Mouse (Mus musculus): ENCODE measurements at regions not wholly inside any gene's neighbourhood (a gene's known extent, or its start where the extent isn't known, plus 50 kb on each side); places are given as distances from the start of the nearest gene placed in this dataset.

- Histone ChIP-seq H3K9ac (no peak overlapping the region), H3K4me3 (no peak overlapping the region), H3K4me1 (peaks cover 27% of the 10 kb centered on the region), H3K27me3 (peaks cover 86% of the 10 kb centered on the region), H3K9me3 (replicated peaks) (no peaks in the 10 kb centered on the region; the same call in 1 of the 2 replicates), H3K36me3 (ENCODE audit: poor library complexity, severe bottlenecking) (no peaks in the 10 kb centered on the region), H3K27ac (no peak overlapping the region), H3K4me2 (no peak overlapping the region)
- ATAC-seq = no peak
- WGBS = 60% methylated on average over 10 of the region's 10 CpGs
Observed at GRCm38 (mm10) chr9:69673463-69674105, 87.2 kb downstream of the Foxb1 start.

GRCm38 (mm10) chr9:69672657-69673462, 87.9 kb downstream of the Foxb1 start:
- no peak overlapping the region for H3K27ac ChIP-seq
- H3K9ac ChIP-seq = no peak overlapping the region
- 64% methylated on average over 13 of the region's 13 CpGs for WGBS
- H3K9me3 ChIP-seq (replicated peaks) = no peaks in the 10 kb centered on the region; the same call in 1 of the 2 replicates
- no peaks in the 10 kb centered on the region for H3K36me3 ChIP-seq (ENCODE audit: poor library complexity, severe bottlenecking)
- peaks cover 89% of the 10 kb centered on the region for H3K27me3 ChIP-seq
- peaks cover 27% of the 10 kb centered on the region for H3K4me1 ChIP-seq
- no peak overlapping the region for H3K4me2 ChIP-seq
- no peak overlapping the region for H3K4me3 ChIP-seq
- ATAC-seq = no peak

GRCm38 (mm10) chr9:69671199-69671598, 89.5 kb downstream of the Foxb1 start:
- ATAC-seq = no peak
- no peak overlapping the region for H3K27ac ChIP-seq
- 2% methylated on average over 18 of the region's 18 CpGs for WGBS
- no peaks in the 10 kb centered on the region for H3K36me3 ChIP-seq (ENCODE audit: poor library complexity, severe bottlenecking)
- H3K27me3 ChIP-seq = peaks cover 94% of the 10 kb centered on the region
- peak overlapping the region; percentile 55 for H3K4me2 ChIP-seq
- peaks cover 34% of the 10 kb centered on the region for H3K4me1 ChIP-seq
- peak overlapping the region; percentile 21 for H3K4me3 ChIP-seq
- H3K9me3 ChIP-seq (replicated peaks) = no peaks in the 10 kb centered on the region; the same call in 1 of the 2 replicates
- H3K9ac ChIP-seq = no peak overlapping the region

- Histone ChIP-seq H3K36me3 (ENCODE audit: poor library complexity, severe bottlenecking) (no peaks in the 10 kb centered on the region), H3K9ac (no peak overlapping the region), H3K27me3 (peaks cover 94% of the 10 kb centered on the region), H3K4me3 (peak overlapping the region; percentile 21), H3K9me3 (replicated peaks) (no peaks in the 10 kb centered on the region; the same call in 1 of the 2 replicates), H3K4me2 (peak overlapping the region; percentile 55), H3K4me1 (peaks cover 34% of the 10 kb centered on the region), H3K27ac (no peak overlapping the region)
- WGBS = 1% methylated on average over 17 of the region's 17 CpGs
- ATAC-seq = peak; percentile 66
Observed at GRCm38 (mm10) chr9:69670551-69671044, 90.1 kb downstream of the Foxb1 start.

GRCm38 (mm10) chr9:69669611-69670550, 90.9 kb downstream of the Foxb1 start:
- Histone ChIP-seq H3K4me1 (peaks cover 34% of the 10 kb centered on the region), H3K4me3 (peak overlapping the region; percentile 21; the same call in 1 of the 2 replicates), H3K27ac (no peak overlapping the region), H3K9ac (no peak overlapping the region), H3K4me2 (peak overlapping the region; percentile 55), H3K27me3 (peaks cover 96% of the 10 kb centered on the region), H3K36me3 (ENCODE audit: poor library complexity, severe bottlenecking) (no peaks in the 10 kb centered on the region), H3K9me3 (replicated peaks) (no peaks in the 10 kb centered on the region; the same call in 1 of the 2 replicates)
- peak; percentile 73 for ATAC-seq
- WGBS = 1% methylated on average over 25 of the region's 25 CpGs

GRCm38 (mm10) chr9:69668475-69669090, 92.2 kb downstream of the Foxb1 start:
- Histone ChIP-seq H3K9ac (no peak overlapping the region), H3K4me1 (peaks cover 34% of the 10 kb centered on the region)
- ATAC-seq = no peak

GRCm38 (mm10) chr9:69667064-69667533, 93.6 kb downstream of the Foxb1 start:
- no peak overlapping the region for H3K9ac ChIP-seq
- peaks cover 93% of the 10 kb centered on the region for H3K27me3 ChIP-seq
- no peak overlapping the region for H3K4me3 ChIP-seq
- no peak overlapping the region for H3K27ac ChIP-seq
- H3K9me3 ChIP-seq (replicated peaks) = no peaks in the 10 kb centered on the region
- no peaks in the 10 kb centered on the region for H3K36me3 ChIP-seq (ENCODE audit: poor library complexity, severe bottlenecking)
- ATAC-seq = peak; percentile 48; the same call in 1 of the 2 replicates
- WGBS = 55% methylated on average over 7 of the region's 7 CpGs
- peaks cover 34% of the 10 kb centered on the region for H3K4me1 ChIP-seq
- no peak overlapping the region for H3K4me2 ChIP-seq

More at GRCm38 (mm10) chr9:69668475-69669090, 92.2 kb downstream of the Foxb1 start:
- Histone ChIP-seq H3K4me3 (no peak overlapping the region), H3K4me2 (no peak overlapping the region), H3K36me3 (ENCODE audit: poor library complexity, severe bottlenecking) (no peaks in the 10 kb centered on the region), H3K27ac (no peak overlapping the region), H3K27me3 (peaks cover 93% of the 10 kb centered on the region), H3K9me3 (replicated peaks) (no peaks in the 10 kb centered on the region)
- whole genome bisulfite sequencing = 6% methylated on average over 9 of the region's 9 CpGs

GRCm38 (mm10) chr9:69664201-69664600, 96.5 kb downstream of the Foxb1 start:
- 88% methylated on average over 3 of the region's 3 CpGs for WGBS
- Histone ChIP-seq H3K9me3 (replicated peaks) (0 out of 2 replicates have a peak, but pooled peaks cover 5% of the 10 kb centered on the region), H3K27ac (no peak overlapping the region), H3K36me3 (ENCODE audit: poor library complexity, severe bottlenecking) (no peaks in the 10 kb centered on the region), H3K4me1 (peaks cover 13% of the 10 kb centered on the region; the same call in 1 of the 2 replicates), H3K4me2 (no peak overlapping the region), H3K9ac (no peak overlapping the region), H3K4me3 (no peak overlapping the region), H3K27me3 (peaks cover 84% of the 10 kb centered on the region)
- ATAC-seq = no peak

GRCm38 (mm10) chr9:69662394-69662793, 98.3 kb downstream of the Foxb1 start:
- 0 out of 2 replicates have a peak, but pooled peaks cover 5% of the 10 kb centered on the region for H3K9me3 ChIP-seq (replicated peaks)
- WGBS = 34% methylated on average over 5 of the region's 5 CpGs
- peaks cover 78% of the 10 kb centered on the region for H3K27me3 ChIP-seq
- H3K27ac ChIP-seq = no peak overlapping the region
- H3K4me3 ChIP-seq = no peak overlapping the region
- H3K9ac ChIP-seq = no peak overlapping the region
- H3K4me2 ChIP-seq = no peak overlapping the region
- H3K4me1 ChIP-seq = 0 out of 2 replicates have a peak, but pooled peaks cover 3% of the 10 kb centered on the region
- no peaks in the 10 kb centered on the region for H3K36me3 ChIP-seq (ENCODE audit: poor library complexity, severe bottlenecking)
- ATAC-seq = no peak

GRCm38 (mm10) chr9:69658276-69658675, 102.5 kb downstream of the Foxb1 start:
- Histone ChIP-seq H3K4me2 (no peak overlapping the region), H3K9me3 (replicated peaks) (0 out of 2 replicates have a peak, but pooled peaks cover 5% of the 10 kb centered on the region), H3K36me3 (ENCODE audit: poor library complexity, severe bottlenecking) (no peaks in the 10 kb centered on the region), H3K9ac (no peak overlapping the region), H3K4me3 (no peak overlapping the region), H3K27ac (no peak overlapping the region), H3K4me1 (no peaks in the 10 kb centered on the region), H3K27me3 (peaks cover 44% of the 10 kb centered on the region)
- ATAC-seq = no peak
- WGBS = 97% methylated on average over 4 of the region's 4 CpGs

- Histone ChIP-seq H3K4me2 (no peak overlapping the region), H3K4me3 (no peak overlapping the region), H3K9me3 (replicated peaks) (0 out of 2 replicates have a peak, but pooled peaks cover 5% of the 10 kb centered on the region), H3K27me3 (peaks cover 23% of the 10 kb centered on the region), H3K27ac (no peak overlapping the region), H3K4me1 (no peaks in the 10 kb centered on the region), H3K9ac (no peak overlapping the region), H3K36me3 (ENCODE audit: poor library complexity, severe bottlenecking) (no peaks in the 10 kb centered on the region)
- ATAC-seq = no peak
- 76% methylated on average over 6 of the region's 6 CpGs for WGBS
Observed at GRCm38 (mm10) chr9:69656053-69656452, 104.7 kb downstream of the Foxb1 start.
